14 mouse cellular contexts compared by ENCODE assay signal in genomic region chr11:112798831-112799382, GRCm38 (mm10). TPM values are rescaled to one million over a fixed set of nuclear protein-coding genes. Genes with fewer than 3 reads are reported as not detected.
DNase-seq lines count a peak whose midpoint lies in the region; ATAC-seq and TF ChIP-seq lines count a peak whose summit lies in the region.
"Had no signal": no experiment of that assay in that cellular context is flagged by ENCODE, and none has a peak within 500 bp of the region (broad histone marks: within the 10 kb centered on the region; RNA-seq: fewer than 3 reads in every experiment).

No protein-coding gene starts in this region.

- no peaks in the 10 kb centered on the region for H3K9me3 ChIP-seq in embryonic facial prominence, embryonic 14.5 days (ENCODE audit: control insufficient read depth, low read length)
- no peaks in the 10 kb centered on the region for H3K9me3 ChIP-seq in limb, embryonic 14.5 days (ENCODE audit: control insufficient read depth, low read length)
- H3K9me3 ChIP-seq: limb, embryonic 12.5 days had no signal

- peaks cover 10% of the 10 kb centered on the region; the same call in 1 of the 2 replicates for H3K4me1 ChIP-seq in embryonic facial prominence, embryonic 14.5 days (ENCODE audit: control insufficient read depth, insufficient read depth, low read length)
- H3K4me1 ChIP-seq in limb, embryonic 14.5 days (ENCODE audit: control insufficient read depth, insufficient read depth, low read length): peaks cover 11% of the 10 kb centered on the region

- H3K9ac ChIP-seq in embryonic facial prominence, embryonic 14.5 days (ENCODE audit: low read depth, low read length): no peak overlapping the region
- no peak overlapping the region for H3K9ac ChIP-seq in limb, embryonic 14.5 days (ENCODE audit: low read depth, low read length, severe bottlenecking)
- H3K9ac ChIP-seq: limb, embryonic 12.5 days had no signal

- peak; percentile 52; the same call in 1 of the 2 replicates for ATAC-seq in frontal cortex, adult (ENCODE audit: low TSS enrichment)
- ATAC-seq in embryonic facial prominence, embryonic 14.5 days (ENCODE audit: low read depth): no peak; the same call in 1 of the 2 replicates
- peak; percentile 57 for ATAC-seq in limb, embryonic 14.5 days (ENCODE audit: low FRiP score, low read depth)
- ATAC-seq: CD4-positive, CD25-positive, alpha-beta regulatory T cell, adult 4 months; lung, postnatal 0 days had no signal

- H3K4me2 ChIP-seq in embryonic facial prominence, embryonic 14.5 days (ENCODE audit: low read depth, low read length): peak overlapping the region; percentile 35
- H3K4me2 ChIP-seq in limb, embryonic 14.5 days (replicated peaks; ENCODE audit: low read depth, low read length, severe bottlenecking): 0 out of 2 replicates have a peak overlapping the region, but pooled peaks have one; percentile 13
- H3K4me2 ChIP-seq: limb, embryonic 12.5 days had no signal

- TF ChIP-seq POLR2A in limb, embryonic 14.5 days (IDR thresholded peaks at IDR 0.05; ENCODE audit: borderline replicate concordance, extremely low read depth, insufficient read depth, insufficient read length): no peak

- peak overlapping the region; percentile 39; the same call in 1 of the 2 replicates for H3K27ac ChIP-seq in embryonic facial prominence, embryonic 14.5 days (replicated peaks; ENCODE audit: low read depth, low read length)
- H3K27ac ChIP-seq in limb, embryonic 14.5 days (replicated peaks; ENCODE audit: low read depth, low read length): no peak overlapping the region
- H3K27ac ChIP-seq: limb, embryonic 12.5 days had no signal

- H3K27me3 ChIP-seq in embryonic facial prominence, embryonic 14.5 days (replicated peaks; ENCODE audit: control insufficient read depth, insufficient read depth, low read length): no peaks in the 10 kb centered on the region; the same call in 1 of the 2 replicates
- no peaks in the 10 kb centered on the region for H3K27me3 ChIP-seq in limb, embryonic 14.5 days (ENCODE audit: control insufficient read depth, insufficient read depth, low read length)
- H3K27me3 ChIP-seq: limb, embryonic 12.5 days had no signal

- DNase-seq in frontal cortex, postnatal 36 days (ENCODE audit: low spot score in 2 of 2): no peak
- DNase-seq in layer of hippocampus, postnatal 10 days (ENCODE audit: low spot score in 2 of 2): peak; percentile 34 to 35
- no peak for DNase-seq in layer of hippocampus, postnatal 25 days (ENCODE audit: extremely low spot score in 1 of 2, low spot score in 1 of 2)
- peak; percentile 67 for DNase-seq in embryonic facial prominence, embryonic 14.5 days (ENCODE audit: low spot score)
- DNase-seq in limb, embryonic 14.5 days (ENCODE audit: low spot score): peak; percentile 52
- DNase-seq in kidney, postnatal 25 days: no peak
- no peak for DNase-seq in thymus, adult 18-20 months
- DNase-seq: kidney, adult 18-20 months; spleen, adult 18-20 months had no signal

- WGBS in embryonic facial prominence, embryonic 14.5 days: 40% methylated on average over 12 of the region's 13 CpGs
- WGBS in limb, embryonic 14.5 days: 37% methylated on average over 13 of the region's 13 CpGs

- no peak overlapping the region; the same call in 1 of the 2 replicates for H3K4me3 ChIP-seq in embryonic facial prominence, embryonic 14.5 days (ENCODE audit: low read depth, low read length)
- no peak overlapping the region for H3K4me3 ChIP-seq in limb, embryonic 14.5 days (replicated peaks; ENCODE audit: low read length)
- H3K4me3 ChIP-seq: limb, embryonic 12.5 days had no signal

- no peaks in the 10 kb centered on the region for H3K36me3 ChIP-seq in embryonic facial prominence, embryonic 14.5 days (ENCODE audit: control insufficient read depth, insufficient read depth, low read length)
- H3K36me3 ChIP-seq in limb, embryonic 14.5 days (ENCODE audit: control insufficient read depth, insufficient read depth, low read length): no peaks in the 10 kb centered on the region
- H3K36me3 ChIP-seq: limb, embryonic 12.5 days had no signal

RNA-seq across cellular contexts. Expression of gene Sox9, which starts 16.9 kb away (rescaled TPM):
- total RNA-seq in layer of hippocampus, postnatal 10 days (2021): 10 to 100 TPM; 27.7 to 30.2 TPM
- total RNA-seq in layer of hippocampus, postnatal 25 days (2021): 10 to 100 TPM; 28.9 to 34.3 TPM
- polyA plus RNA-seq in embryonic facial prominence, embryonic 14.5 days (2014; fragmentation: Nextera tagmentation; extraction: Ambion mirVana): 48.0 and 61.8 TPM in 2 replicates
- polyA plus RNA-seq in limb, embryonic 14.5 days (2012; rRNA removed): 70.2 and 110 TPM in 2 replicates
- polyA plus RNA-seq in limb, embryonic 14.5 days (2014; fragmentation: Nextera tagmentation; extraction: Ambion mirVana): 98.2 and 132 TPM in 2 replicates
- total RNA-seq: common myeloid progenitor, adult 5-6 weeks had no signal
- polyA plus RNA-seq: CD4-positive, CD25-positive, alpha-beta regulatory T cell, adult 4 months had no signal

Comparison
In these comparisons a context has a peak if more than half of its experiments do, and no peak if none do; other contexts are left out.
1. DNase-seq: peak in layer of hippocampus, postnatal 10 days (2 of 2), embryonic facial prominence, embryonic 14.5 days (single experiment) and limb, embryonic 14.5 days (single experiment); none in frontal cortex, postnatal 36 days (0 of 2), layer of hippocampus, postnatal 25 days (0 of 2), kidney, postnatal 25 days (0 of 2) and thymus, adult 18-20 months (0 of 2).